Mouse (Mus musculus) lung, adult 18-20 months (tissue): ENCODE results near the gene Glb1l2.

Experiments
- DNase-seq, 2 experiments: peaks; one replicate each; pipeline ENCODE4 v3.0.0; 2022; ENCODE audit warnings: mixed read lengths in 2 of 2

The Glb1l2 gene

GRCm38 (mm10) chr9:26727445-26727844 lies 78.8 kb downstream of the Glb1l2 start:
- no peak for DNase-seq

GRCm38 (mm10) chr9:26725709-26726108 lies 80.6 kb downstream of the Glb1l2 start:
- no peak for DNase-seq

GRCm38 (mm10) chr9:26721771-26722170 lies 84.5 kb downstream of the Glb1l2 start:
- no peak for DNase-seq

GRCm38 (mm10) chr9:26718388-26718787 lies 87.9 kb downstream of the Glb1l2 start:
- DNase-seq = no peak
